Mouse (Mus musculus): ENCODE data around the gene Gm1553.

Gene Gm1553

DNA sequence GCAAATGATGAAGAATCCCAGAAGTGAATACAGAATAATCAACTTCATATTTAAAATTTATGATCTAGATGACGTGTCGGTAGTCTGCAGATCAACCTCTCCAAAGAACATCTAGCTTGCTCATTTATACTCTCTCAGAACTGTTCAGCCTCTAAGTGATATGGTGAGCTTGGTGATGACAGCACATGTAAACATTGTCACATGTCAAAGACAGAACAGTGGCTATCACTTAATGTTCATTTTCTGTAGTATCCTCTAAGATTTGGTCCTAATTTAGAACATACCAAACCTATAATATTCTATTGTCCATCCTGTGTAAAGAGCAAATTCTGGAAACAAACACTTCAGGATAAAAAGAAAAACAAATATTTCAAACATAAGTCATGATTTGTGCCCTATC, at the start of gene Gm1553:
Gene Gm1553 (minus strand): TSS at position 101 of the 400 bp plus-strand sequence.
- DNase-seq = no peak
